Mouse (Mus musculus): ENCODE measurements around the gene Osbpl8. TPM values are rescaled to one million over a fixed set of nuclear protein-coding genes. Genes with fewer than 3 reads are reported as not detected.

The Osbpl8 gene
- polyA plus RNA-seq, 2 experiments from 2014 or later: 12.9 to 13.2 TPM

GRCm38 (mm10) chr10:111315940-111316339 lies 151.4 kb downstream of the Osbpl8 start:
- ATAC-seq: no peak

- no peak for ATAC-seq
Observed at GRCm38 (mm10) chr10:111318021-111318420, 153.5 kb downstream of the Osbpl8 start.

GRCm38 (mm10) chr10:111318805-111319500 lies 154.4 kb downstream of the Osbpl8 start:
- no peak for ATAC-seq

- ATAC-seq: peak; percentile 66
Observed at GRCm38 (mm10) chr10:111320579-111320978, 156.0 kb downstream of the Osbpl8 start.

- ATAC-seq: no peak
Observed at GRCm38 (mm10) chr10:111327957-111328356, 163.4 kb downstream of the Osbpl8 start.

- no peak for ATAC-seq
Observed at GRCm38 (mm10) chr10:111329326-111329725, 164.8 kb downstream of the Osbpl8 start.

GRCm38 (mm10) chr10:111334902-111335301 lies 170.3 kb downstream of the Osbpl8 start:
- no peak for ATAC-seq

GRCm38 (mm10) chr10:111335517-111336352 lies 171.2 kb downstream of the Osbpl8 start:
- ATAC-seq: no peak

- ATAC-seq: no peak
Observed at GRCm38 (mm10) chr10:111336353-111336713, 171.8 kb downstream of the Osbpl8 start.

- no peak for ATAC-seq
Observed at GRCm38 (mm10) chr10:111339296-111339695, 174.7 kb downstream of the Osbpl8 start.

GRCm38 (mm10) chr10:111341761-111342160 lies 177.2 kb downstream of the Osbpl8 start:
- no peak for ATAC-seq

- ATAC-seq: no peak
Observed at GRCm38 (mm10) chr10:111343555-111343954, 179.0 kb downstream of the Osbpl8 start.

Other genes with a start within 250 kb of the Osbpl8 start
- gene Csrp2, start 245.0 kb upstream of the Osbpl8 start, polyA plus RNA-seq (2017; shearing (Covaris generic)): 1 to 10 TPM; 3.1 to 7.4 TPM
- 10 to 100 TPM; 19.7 to 22.7 TPM for gene Zdhhc17, start 154.6 kb upstream of the Osbpl8 start, polyA plus RNA-seq (2017; shearing (Covaris generic))
- gene Bbs10, start 133.9 kb downstream of the Osbpl8 start, polyA plus RNA-seq (2017; shearing (Covaris generic)): 1 to 10 TPM; 1.5 to 2.0 TPM

Data from CD4-positive, CD25-positive, alpha-beta regulatory T cell, adult 4 months (primary cell).